Mouse (Mus musculus): ENCODE measurements around the gene Pklr. TPM values are rescaled to one million over a fixed set of nuclear protein-coding genes. Genes with fewer than 3 reads are reported as not detected.
"Not testable (repeated sequence)": the region's sequence is repeated elsewhere in the genome, so short reads cannot be mapped to it uniquely, and the experiment has no call there.

Gene Pklr
- total and polyA plus RNA-seq, 2 experiments from 2014 or later = 0.05 TPM; not detected in 1

DNA sequence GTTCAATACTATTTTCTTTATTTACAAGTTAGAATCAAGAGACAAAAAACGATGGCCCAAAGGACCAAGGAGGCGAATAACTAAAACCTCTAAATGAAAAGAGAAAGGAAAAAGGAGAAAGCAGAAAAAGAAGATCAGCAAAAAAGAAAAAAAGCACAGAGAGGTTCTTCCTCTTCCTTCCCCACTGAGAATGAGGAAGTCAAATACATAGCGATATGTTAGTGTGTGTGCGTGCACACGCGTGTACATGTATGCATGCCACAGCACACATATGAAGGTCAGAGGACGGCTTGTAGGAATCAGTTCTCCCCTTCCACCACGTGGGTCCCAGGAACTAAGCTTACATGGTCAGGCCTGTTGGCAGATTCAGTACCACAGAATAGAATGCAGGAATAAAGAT is 21.0 kb downstream of the Pklr start:
- H3K4me3 ChIP-seq (ENCODE audit: low read depth, low read length) = no peak overlapping the region
- WGBS = 87% methylated on average over 8 of the region's 8 CpGs
- no peak for TF ChIP-seq CTCF (IDR thresholded peaks at IDR 0.05)
- no peaks in the 10 kb centered on the region for H3K27me3 ChIP-seq (ENCODE audit: insufficient read depth, low read length)
- H3K4me2 ChIP-seq (ENCODE audit: low read depth, low read length, poor library complexity, severe bottlenecking) = no peak overlapping the region
- no peak overlapping the region for H3K9ac ChIP-seq (replicated peaks; ENCODE audit: low read length, poor library complexity, severe bottlenecking)
- no peak for DNase-seq (ENCODE audit: low spot score)
- no peaks in the 10 kb centered on the region for H3K36me3 ChIP-seq (ENCODE audit: insufficient read depth, low read length)
- no peak for ATAC-seq (ENCODE audit: low FRiP score)
- peaks cover 4% of the 10 kb centered on the region; the same call in 1 of the 2 replicates for H3K4me1 ChIP-seq (ENCODE audit: insufficient read depth, low read length)
- no peaks in the 10 kb centered on the region for H3K9me3 ChIP-seq (ENCODE audit: low read length)
- H3K27ac ChIP-seq (ENCODE audit: low read depth, low read length) = no peak overlapping the region

DNA sequence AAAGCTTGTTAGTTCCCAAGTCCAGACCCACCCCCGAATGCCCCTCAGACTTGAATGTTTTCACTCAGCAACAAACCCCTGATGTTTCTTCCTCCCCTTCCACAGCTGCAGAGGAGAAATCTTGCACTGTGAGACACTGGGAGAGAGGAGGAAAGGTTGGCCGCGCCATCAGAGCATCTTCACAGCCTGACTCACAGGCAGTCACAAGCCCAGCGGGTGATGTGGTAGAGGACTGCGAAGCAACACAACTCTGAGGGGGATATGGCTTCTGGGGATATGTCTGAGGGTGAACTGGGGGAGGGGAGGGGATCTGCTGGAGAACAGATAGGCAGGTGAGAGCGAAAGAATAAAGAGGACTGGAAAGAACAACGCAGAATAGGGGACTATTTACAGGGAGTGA is 22.7 kb downstream of the Pklr start:
- peak overlapping the region; percentile 76 for H3K4me3 ChIP-seq (ENCODE audit: low read depth, low read length)
- ATAC-seq (ENCODE audit: low FRiP score) (no peak), DNase-seq (ENCODE audit: low spot score) (no peak)
- no peaks in the 10 kb centered on the region for H3K9me3 ChIP-seq (ENCODE audit: low read length)
- H3K4me2 ChIP-seq (ENCODE audit: low read depth, low read length, poor library complexity, severe bottlenecking) = peak overlapping the region; percentile 79
- peak overlapping the region; percentile 70 for H3K27ac ChIP-seq (ENCODE audit: low read depth, low read length)
- H3K27me3 ChIP-seq (ENCODE audit: insufficient read depth, low read length) = no peaks in the 10 kb centered on the region
- H3K36me3 ChIP-seq (ENCODE audit: insufficient read depth, low read length) = no peaks in the 10 kb centered on the region
- peaks cover 4% of the 10 kb centered on the region; the same call in 1 of the 2 replicates for H3K4me1 ChIP-seq (ENCODE audit: insufficient read depth, low read length)
- no peak for TF ChIP-seq CTCF (IDR thresholded peaks at IDR 0.05)
- H3K9ac ChIP-seq (replicated peaks; ENCODE audit: low read length, poor library complexity, severe bottlenecking) = peak overlapping the region; percentile 69
- WGBS = 10% methylated on average over 7 of the region's 7 CpGs

DNA sequence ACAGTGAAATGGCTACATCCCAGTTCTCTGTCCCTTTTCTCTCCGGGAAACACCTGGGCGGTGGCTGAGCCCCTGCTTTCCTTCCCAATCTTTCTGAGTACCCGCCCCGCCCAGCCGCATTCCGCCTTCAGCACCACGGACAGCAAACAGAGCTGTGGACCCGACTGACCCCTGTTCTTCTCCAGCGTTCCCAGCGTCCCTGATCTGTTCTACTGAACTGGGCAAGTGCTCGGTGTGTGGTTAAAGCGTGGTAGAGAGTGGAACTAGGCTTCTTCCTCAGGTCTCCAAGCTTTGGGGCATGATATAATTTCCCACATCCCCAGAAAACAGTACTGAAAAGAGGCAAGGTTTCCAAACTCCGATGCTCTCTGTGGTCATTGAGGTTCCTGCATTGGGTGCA is 23.3 kb downstream of the Pklr start:
- DNase-seq (ENCODE audit: low spot score) (no peak), ATAC-seq (ENCODE audit: low FRiP score) (peak; percentile 18; the same call in 1 of the 2 replicates)
- peak overlapping the region; percentile 70 for H3K27ac ChIP-seq (ENCODE audit: low read depth, low read length)
- H3K27me3 ChIP-seq (ENCODE audit: insufficient read depth, low read length) = no peaks in the 10 kb centered on the region
- peak overlapping the region; percentile 76 for H3K4me3 ChIP-seq (ENCODE audit: low read depth, low read length)
- TF ChIP-seq CTCF (IDR thresholded peaks at IDR 0.05) = no peak
- peaks cover 4% of the 10 kb centered on the region; the same call in 1 of the 2 replicates for H3K4me1 ChIP-seq (ENCODE audit: insufficient read depth, low read length)
- 0% methylated on average over 13 of the region's 13 CpGs for WGBS
- H3K36me3 ChIP-seq (ENCODE audit: insufficient read depth, low read length) = no peaks in the 10 kb centered on the region
- peak overlapping the region; percentile 79 for H3K4me2 ChIP-seq (ENCODE audit: low read depth, low read length, poor library complexity, severe bottlenecking)
- peak overlapping the region; percentile 69 for H3K9ac ChIP-seq (replicated peaks; ENCODE audit: low read length, poor library complexity, severe bottlenecking)
- H3K9me3 ChIP-seq (ENCODE audit: low read length) = no peaks in the 10 kb centered on the region

DNA sequence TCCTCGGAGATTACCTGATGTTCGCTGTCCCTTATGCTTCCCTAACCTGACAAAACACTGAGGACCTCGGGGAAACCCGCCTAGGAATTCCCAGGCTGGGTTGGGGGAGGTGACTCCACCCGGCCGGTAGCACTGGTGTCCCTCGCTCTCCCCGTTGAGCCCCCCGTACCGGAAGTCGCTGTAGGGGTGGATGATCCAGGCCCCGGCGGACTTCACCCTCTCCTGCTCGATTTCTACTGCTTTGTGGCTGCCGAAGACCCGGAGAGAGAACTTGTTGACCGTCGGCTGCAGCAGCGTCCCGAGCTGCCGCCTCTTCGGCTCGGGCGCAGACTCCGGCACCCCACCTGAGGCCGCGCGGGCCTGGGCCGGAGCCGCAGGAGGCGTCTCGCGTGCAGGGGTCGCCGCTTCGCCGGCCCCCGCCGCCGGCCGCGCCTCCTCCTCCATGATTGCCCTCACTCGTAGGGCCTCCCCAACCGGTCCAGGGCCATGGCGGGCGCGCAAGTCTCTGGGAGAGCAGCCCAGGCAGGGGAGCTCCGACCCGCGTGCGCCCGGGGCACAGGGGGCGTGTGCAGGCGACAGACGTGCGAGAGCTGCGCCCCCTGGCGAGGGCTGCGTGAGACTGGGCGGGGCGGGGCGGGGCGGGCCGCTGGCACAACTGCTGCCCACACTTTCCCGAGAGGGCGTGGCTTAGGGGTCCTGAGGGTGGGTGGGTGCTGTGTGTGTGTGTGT is 23.8 kb downstream of the Pklr start, which contains the start of gene Hcn3:
Gene Hcn3 (minus strand): TSS at position 581 of the 729 bp plus-strand sequence.
- no peaks in the 10 kb centered on the region for H3K27me3 ChIP-seq (ENCODE audit: insufficient read depth, low read length)
- H3K36me3 ChIP-seq (ENCODE audit: insufficient read depth, low read length) = no peaks in the 10 kb centered on the region
- H3K9ac ChIP-seq (replicated peaks; ENCODE audit: low read length, poor library complexity, severe bottlenecking) = peak within 1 kb of the TSS; percentile 69
- H3K4me3 ChIP-seq (ENCODE audit: low read depth, low read length) = peak within 1 kb of the TSS; percentile 76
- peaks cover 4% of the 10 kb centered on the region; the same call in 1 of the 2 replicates for H3K4me1 ChIP-seq (ENCODE audit: insufficient read depth, low read length)
- ATAC-seq (ENCODE audit: low FRiP score) (peak; percentile 82), DNase-seq (ENCODE audit: low spot score) (peak; percentile 77)
- peak; percentile 77 for TF ChIP-seq CTCF (IDR thresholded peaks at IDR 0.05)
- no peaks in the 10 kb centered on the region for H3K9me3 ChIP-seq (ENCODE audit: low read length)
- under 1% methylated on average over 59 of the region's 66 CpGs for WGBS
- peak within 1 kb of the TSS; percentile 70 for H3K27ac ChIP-seq (ENCODE audit: low read depth, low read length)
- H3K4me2 ChIP-seq (ENCODE audit: low read depth, low read length, poor library complexity, severe bottlenecking) = peak within 1 kb of the TSS; percentile 79

DNA sequence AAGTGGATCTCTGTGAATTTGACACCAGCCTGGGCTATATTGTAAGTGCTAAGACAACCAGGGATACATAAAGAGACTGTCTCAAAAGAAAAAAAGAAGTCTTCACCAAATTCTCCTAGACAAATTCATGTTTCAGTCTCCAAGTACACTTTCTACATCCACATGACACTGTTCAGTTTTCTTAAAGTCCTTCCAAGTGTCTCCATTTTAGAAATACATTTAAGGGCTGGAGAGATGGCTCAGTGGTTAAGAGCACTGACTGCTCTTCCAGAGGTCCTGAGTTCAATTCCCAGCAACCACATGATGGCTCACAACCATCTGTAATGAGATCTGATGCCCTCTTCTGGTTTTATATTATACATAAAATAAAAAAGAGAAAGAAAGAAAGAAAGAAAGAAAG is 25.3 kb downstream of the Pklr start:
- H3K36me3 ChIP-seq (ENCODE audit: insufficient read depth, low read length); H3K4me2 ChIP-seq (ENCODE audit: low read depth, low read length, poor library complexity, severe bottlenecking); H3K4me3 ChIP-seq (ENCODE audit: low read depth, low read length); DNase-seq (ENCODE audit: low spot score); H3K9ac ChIP-seq (replicated peaks; ENCODE audit: low read length, poor library complexity, severe bottlenecking); ATAC-seq (ENCODE audit: low FRiP score); H3K27ac ChIP-seq (ENCODE audit: low read depth, low read length); H3K27me3 ChIP-seq (ENCODE audit: insufficient read depth, low read length); H3K9me3 ChIP-seq (ENCODE audit: low read length): not testable (repeated sequence)
- H3K4me1 ChIP-seq (ENCODE audit: insufficient read depth, low read length) = peaks cover 11% of the 10 kb centered on the region; the same call in 1 of the 2 replicates

DNA sequence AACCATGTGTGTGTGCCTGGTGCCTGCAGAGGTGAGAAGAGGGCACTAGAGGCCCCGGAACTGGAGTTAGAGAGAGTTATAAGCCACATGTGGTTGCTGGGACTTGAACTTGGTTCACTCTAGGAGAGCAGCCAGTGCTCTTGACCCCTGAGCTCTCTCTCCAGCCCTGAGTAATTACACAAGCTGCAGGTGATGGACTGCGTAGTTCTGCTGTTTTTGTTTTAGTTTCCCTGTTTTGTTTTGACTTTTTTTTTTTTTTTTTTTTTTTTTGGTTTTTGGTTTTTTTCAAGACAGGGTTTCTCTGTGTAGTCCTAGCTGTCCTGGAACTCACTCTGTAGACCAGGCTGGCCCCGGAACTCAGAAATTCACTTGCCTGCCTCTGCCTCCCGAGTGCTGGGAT is 25.8 kb downstream of the Pklr start:
- Histone ChIP-seq H3K9ac (replicated peaks; ENCODE audit: low read length, poor library complexity, severe bottlenecking) (no peak overlapping the region), H3K27ac (ENCODE audit: low read depth, low read length) (no peak overlapping the region), H3K27me3 (ENCODE audit: insufficient read depth, low read length) (no peaks in the 10 kb centered on the region), H3K9me3 (ENCODE audit: low read length) (no peaks in the 10 kb centered on the region), H3K4me1 (ENCODE audit: insufficient read depth, low read length) (peaks cover 11% of the 10 kb centered on the region; the same call in 1 of the 2 replicates), H3K4me3 (ENCODE audit: low read depth, low read length) (no peak overlapping the region), H3K4me2 (ENCODE audit: low read depth, low read length, poor library complexity, severe bottlenecking) (no peak overlapping the region), H3K36me3 (ENCODE audit: insufficient read depth, low read length) (peaks cover 3% of the 10 kb centered on the region; the same call in 1 of the 2 replicates)
- TF ChIP-seq CTCF (IDR thresholded peaks at IDR 0.05) = no peak
- 81% methylated on average over 4 of the region's 4 CpGs for WGBS
- ATAC-seq (ENCODE audit: low FRiP score) (no peak), DNase-seq (ENCODE audit: low spot score) (no peak)
